Comparison of ENCODE assay signal across 8 mouse cellular contexts in the genomic region with DNA sequence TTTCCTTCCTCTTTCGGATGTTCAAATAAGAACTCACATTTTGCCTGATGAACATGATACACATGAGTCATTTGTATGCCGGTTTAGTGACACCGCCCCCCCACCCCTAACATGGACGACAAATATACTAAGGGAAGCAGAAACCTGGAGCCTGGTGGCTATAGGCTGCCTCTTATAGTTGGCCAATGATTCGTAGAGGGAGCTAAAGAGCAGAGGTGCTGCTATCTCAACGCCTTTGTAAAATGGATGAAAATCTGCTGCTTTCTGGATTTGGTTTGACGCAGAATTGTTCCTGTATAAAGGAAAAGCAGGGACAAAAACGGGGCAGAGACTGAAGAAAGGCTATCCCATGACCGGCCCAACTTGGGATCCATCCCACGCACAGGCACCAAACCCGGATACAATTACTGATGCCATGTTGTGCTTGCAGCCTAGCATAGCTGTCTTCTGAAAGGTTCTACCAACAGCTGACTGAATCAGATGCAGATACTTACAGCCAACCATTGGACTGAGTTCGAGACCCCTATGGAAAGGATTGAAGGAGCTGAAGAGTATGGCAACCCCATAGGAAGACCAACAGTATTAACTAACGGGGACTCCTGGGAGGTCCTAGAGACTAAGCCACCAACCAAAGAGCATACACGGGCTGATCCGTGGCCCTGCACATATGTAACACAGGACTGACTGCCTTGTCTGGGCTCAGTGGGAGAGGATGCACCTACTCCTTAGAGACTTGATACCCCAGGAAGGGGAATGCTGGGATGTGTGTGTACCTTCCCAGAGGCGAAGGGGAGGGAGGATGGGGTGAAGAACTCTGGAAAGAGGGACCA. TPM values are rescaled to one million over a fixed set of nuclear protein-coding genes. Genes with fewer than 3 reads are reported as not detected.
DNase-seq lines count a peak whose midpoint lies in the region; ATAC-seq and TF ChIP-seq lines count a peak whose summit lies in the region.

No protein-coding gene starts in this region.

- no peaks in the 10 kb centered on the region for H3K27me3 ChIP-seq in hindbrain, embryonic 15.5 days
- no peaks in the 10 kb centered on the region for H3K27me3 ChIP-seq in liver, embryonic 14.5 days (ENCODE audit: control insufficient read depth, insufficient read depth, low read length)
- H3K27me3 ChIP-seq in myocyte (ENCODE audit: control insufficient read depth, insufficient read depth, insufficient read length), result no peaks in the 10 kb centered on the region

- peak overlapping the region; percentile 20; the same call in 1 of the 2 replicates for H3K9ac ChIP-seq in hindbrain, embryonic 15.5 days
- H3K9ac ChIP-seq in liver, embryonic 14.5 days (replicated peaks), result peak overlapping the region; percentile 92

- DNase-seq in adrenal gland, postnatal 14 days, result peak; percentile 62
- DNase-seq in adrenal gland, adult 8-10 months, result no peak
- DNase-seq in adipocyte (ENCODE audit: low spot score), result peak; percentile 73
- peak; percentile 62 to 70 (median 63) for DNase-seq in liver, embryonic 14.5 days (ENCODE audit: low read depth in 3 of 3, low spot score in 3 of 3)
- peak; percentile 56 for DNase-seq in thymus, postnatal 25 days

- peak; percentile 54 for TF ChIP-seq CTCF in liver, embryonic 14.5 days (IDR thresholded peaks at IDR 0.05; ENCODE audit: low read depth)

- ATAC-seq in erythroblast, adult 5-6 weeks (replicated peaks; ENCODE audit: low FRiP score, poor library complexity, severe bottlenecking), result peak; percentile 48
- ATAC-seq in hindbrain, embryonic 15.5 days (ENCODE audit: low FRiP score, low read depth), result no peak
- peak; percentile 42 for ATAC-seq in liver, embryonic 14.5 days (ENCODE audit: insufficient read depth)

- H3K4me1 ChIP-seq in hindbrain, embryonic 15.5 days (replicated peaks), result peaks cover 12% of the 10 kb centered on the region
- peaks cover 21 to 24% of the 10 kb centered on the region in 2 experiments for H3K4me1 ChIP-seq in liver, embryonic 14.5 days (replicated peaks; ENCODE audit: control insufficient read depth in 2 of 2, insufficient read depth in 2 of 2, low read length in 1 of 2)

- no peaks in the 10 kb centered on the region for H3K36me3 ChIP-seq in hindbrain, embryonic 15.5 days
- no peaks in the 10 kb centered on the region for H3K36me3 ChIP-seq in liver, embryonic 14.5 days (replicated peaks; ENCODE audit: control insufficient read depth, insufficient read depth, low read depth)
- H3K36me3 ChIP-seq in myocyte (ENCODE audit: control insufficient read depth, insufficient read depth), result no peaks in the 10 kb centered on the region

- H3K27ac ChIP-seq in hindbrain, embryonic 15.5 days (replicated peaks), result peak overlapping the region; percentile 99
- peak overlapping the region; percentile 100 for H3K27ac ChIP-seq in liver, embryonic 14.5 days

- H3K4me3 ChIP-seq in hindbrain, embryonic 15.5 days, result peak overlapping the region; percentile 85
- H3K4me3 ChIP-seq in liver, embryonic 14.5 days (ENCODE audit: insufficient read depth in 1 of 2, low read depth in 2 of 2, low read length in 2 of 2), result peak overlapping the region; percentile 80 to 87
- peak overlapping the region; percentile 50 for H3K4me3 ChIP-seq in myocyte

- TF ChIP-seq EP300 in liver, embryonic 14.5 days (IDR thresholded peaks at IDR 0.05; ENCODE audit: low read depth), result 0 out of 2 replicates have a peak, but pooled peaks have one; percentile 13

- H3K79me2 ChIP-seq in myocyte (ENCODE audit: control insufficient read depth, insufficient read depth), result no peaks in the 10 kb centered on the region

- no peak for TF ChIP-seq POLR2A in myocyte (IDR thresholded peaks at IDR 0.05; ENCODE audit: insufficient read length, low read depth)

- H3K9me3 ChIP-seq in hindbrain, embryonic 15.5 days, result no peaks in the 10 kb centered on the region
- no peaks in the 10 kb centered on the region for H3K9me3 ChIP-seq in liver, embryonic 14.5 days (ENCODE audit: control insufficient read depth, low read length)

- H3ac ChIP-seq in myocyte (ENCODE audit: control insufficient read depth, insufficient read length), result peak overlapping the region; percentile 25

- peak overlapping the region; percentile 80 for H3K4me2 ChIP-seq in hindbrain, embryonic 15.5 days
- peak overlapping the region; percentile 85 for H3K4me2 ChIP-seq in liver, embryonic 14.5 days (ENCODE audit: low read depth)
- peak overlapping the region; percentile 86 for H3K4me2 ChIP-seq in myocyte (ENCODE audit: low read depth)

- whole genome bisulfite sequencing in hindbrain, embryonic 15.5 days, result 28% methylated on average over 16 of the region's 16 CpGs
- WGBS in liver, embryonic 14.5 days (ENCODE audit: insufficient replicate concordance), result 28% methylated on average over 16 of the region's 16 CpGs

TF ChIP-seq in myocyte, 11 proteins besides CTCF, POLR2A, EP300 and RAD21:
- TF ChIP-seq TCF12 (IDR thresholded peaks at IDR 0.05; ENCODE audit: insufficient read depth, poor library complexity, severe bottlenecking) (no peak), E2F4 (IDR thresholded peaks at IDR 0.05; ENCODE audit: insufficient read depth) (no peak), MYOD1 (IDR thresholded peaks at IDR 0.05; ENCODE audit: control insufficient read depth in 1 of 3, insufficient read length in 2 of 3, low read depth in 2 of 3) (no peak), POLR2AphosphoS2 (IDR thresholded peaks at IDR 0.05; ENCODE audit: insufficient read length, low read depth) (no peak), REST (IDR thresholded peaks at IDR 0.05; ENCODE audit: insufficient read depth, insufficient read length) (no peak), SRF (IDR thresholded peaks at IDR 0.05; ENCODE audit: control insufficient read depth, insufficient read length, low read depth) (no peak), USF1 (IDR thresholded peaks at IDR 0.05; ENCODE audit: low read depth) (no peak), CEBPB (IDR thresholded peaks at IDR 0.05; ENCODE audit: insufficient read depth, poor library complexity, severe bottlenecking) (no peak), MYOG (IDR thresholded peaks at IDR 0.05; ENCODE audit: control insufficient read depth in 1 of 3, insufficient read depth in 1 of 3, insufficient read length in 2 of 3, low read depth in 2 of 3) (no peak), TCF3 (IDR thresholded peaks at IDR 0.05; ENCODE audit: insufficient read length, low read depth) (no peak), MAX (IDR thresholded peaks at IDR 0.05; ENCODE audit: low read depth) (no peak)
TF ChIP-seq in myocyte: peak in this region for 0.

RNA-seq across cellular contexts. Expression of gene Foxj2, which starts 7.7 kb away (rescaled TPM):
- 21.0 and 21.3 TPM in 2 replicates for total RNA-seq in adrenal gland, postnatal 14 days (2021)
- total RNA-seq in adrenal gland, adult 8-10 months (2022), result 10 to 100 TPM; 18.6 to 24.8 (median 21.6) TPM
- 1.3 and 11.5 TPM in 2 replicates for total RNA-seq in erythroblast, adult 5-6 weeks (2015; ENCODE audit: low replicate concordance)
- total RNA-seq in erythroblast, adult 5-6 weeks (2017; ENCODE audit: low replicate concordance), result 0.70 and 4.4 TPM in 2 replicates
- polyA plus RNA-seq in hindbrain, embryonic 15.5 days (2015; fragmentation: Nextera tagmentation; extraction: Ambion mirVana), result 8.2 and 9.0 TPM in 2 replicates
- 1.3 TPM in 2 replicates for polyA plus RNA-seq in liver, embryonic 14.5 days (2012; rRNA removed)
- 1.1 and 1.3 TPM in 2 replicates for polyA plus RNA-seq in liver, embryonic 14.5 days (2014; fragmentation: Nextera tagmentation; extraction: Ambion mirVana)
- 9.7 TPM for polyA plus RNA-seq in myocyte (2012; fragmentation: generic; extraction: Trizol)

RNA-seq across cellular contexts. Expression of gene Slc2a3, which starts 10.5 kb away (rescaled TPM):
- 8.5 and 14.9 TPM in 2 replicates for total RNA-seq in adrenal gland, postnatal 14 days (2021)
- 10 to 100 TPM; 10.3 to 17.0 (median 11.7) TPM for total RNA-seq in adrenal gland, adult 8-10 months (2022)
- total RNA-seq in erythroblast, adult 5-6 weeks (2015; ENCODE audit: low replicate concordance), result 7.5 and 15.7 TPM in 2 replicates
- total RNA-seq in erythroblast, adult 5-6 weeks (2017; ENCODE audit: low replicate concordance), result 19.1 and 19.4 TPM in 2 replicates
- 43.4 and 44.5 TPM in 2 replicates for polyA plus RNA-seq in hindbrain, embryonic 15.5 days (2015; fragmentation: Nextera tagmentation; extraction: Ambion mirVana)
- 8.7 and 9.6 TPM in 2 replicates for polyA plus RNA-seq in liver, embryonic 14.5 days (2012; rRNA removed)
- 13.9 and 16.0 TPM in 2 replicates for polyA plus RNA-seq in liver, embryonic 14.5 days (2014; fragmentation: Nextera tagmentation; extraction: Ambion mirVana)
- polyA plus RNA-seq in myocyte (2012; fragmentation: generic; extraction: Trizol), result 1.2 TPM

RNA-seq across cellular contexts. Expression of gene C3ar1, which starts 44.0 kb away (rescaled TPM):
- total RNA-seq in adrenal gland, postnatal 14 days (2021), result 1.4 and 2.1 TPM in 2 replicates
- 10 to 100 TPM in 2 of 4 experiments, 1 to 10 TPM in 2; 3.6 to 14.5 (median 8.7) TPM for total RNA-seq in adrenal gland, adult 8-10 months (2022)
- 0.21 TPM in 1 of 2 replicates, not detected in the other for total RNA-seq in erythroblast, adult 5-6 weeks (2015; ENCODE audit: low replicate concordance)
- 0.42 and 0.43 TPM in 2 replicates for total RNA-seq in erythroblast, adult 5-6 weeks (2017; ENCODE audit: low replicate concordance)
- 1.7 and 2.6 TPM in 2 replicates for polyA plus RNA-seq in hindbrain, embryonic 15.5 days (2015; fragmentation: Nextera tagmentation; extraction: Ambion mirVana)
- polyA plus RNA-seq in liver, embryonic 14.5 days (2012; rRNA removed), result 0.55 and 0.57 TPM in 2 replicates
- polyA plus RNA-seq in liver, embryonic 14.5 days (2014; fragmentation: Nextera tagmentation; extraction: Ambion mirVana), result 0.59 and 0.66 TPM in 2 replicates
- 0.19 TPM for polyA plus RNA-seq in myocyte (2012; fragmentation: generic; extraction: Trizol)
